In genomic region chr7:103712024-103712423, GRCm38 (mm10) we compare ENCODE assay signal across 15 mouse cellular contexts. TPM values are rescaled to one million over a fixed set of nuclear protein-coding genes. Genes with fewer than 3 reads are reported as not detected.
A peak's percentile ranks its signal among the peaks of the same experiment; 100 is the strongest.
DNase-seq lines count a peak whose midpoint lies in the region; ATAC-seq and TF ChIP-seq lines count a peak whose summit lies in the region.
"Had no signal": no experiment of that assay in that cellular context is flagged by ENCODE, and none has a peak within 500 bp of the region (broad histone marks: within the 10 kb centered on the region; RNA-seq: fewer than 3 reads in every experiment).

No protein-coding gene starts in this region.

- H3K27me3 ChIP-seq in spleen, adult 2 months (ENCODE audit: control insufficient read depth, insufficient read depth, low read length) = no peaks in the 10 kb centered on the region
- H3K27me3 ChIP-seq in stomach, postnatal 0 days (ENCODE audit: control insufficient read depth, insufficient read depth, low read length) = no peaks in the 10 kb centered on the region
- H3K27me3 ChIP-seq: megakaryocyte, embryonic 14.5 days; neural tube, embryonic 15.5 days had no signal

- no peak overlapping the region for H3K4me2 ChIP-seq in stomach, postnatal 0 days (replicated peaks; ENCODE audit: low read depth)
- H3K4me2 ChIP-seq: neural tube, embryonic 15.5 days had no signal

- no peak overlapping the region for H3K4me3 ChIP-seq in spleen, adult 2 months (ENCODE audit: extremely low read depth, insufficient read depth, insufficient read length)
- H3K4me3 ChIP-seq in stomach, postnatal 0 days (ENCODE audit: low read depth, low read length) = no peak overlapping the region
- H3K4me3 ChIP-seq: limb, embryonic 10.5 days; megakaryocyte, embryonic 14.5 days; neural tube, embryonic 15.5 days had no signal

- no peak for ATAC-seq in stomach, postnatal 0 days (ENCODE audit: low FRiP score, low TSS enrichment)

- no peak overlapping the region for H3K9ac ChIP-seq in stomach, postnatal 0 days (ENCODE audit: low read length)
- H3K9ac ChIP-seq: neural tube, embryonic 15.5 days had no signal

- H3K27ac ChIP-seq in spleen, adult 2 months (ENCODE audit: insufficient read depth, low read length) = no peak overlapping the region
- H3K27ac ChIP-seq in stomach, postnatal 0 days (replicated peaks) = no peak overlapping the region
- H3K27ac ChIP-seq: limb, embryonic 10.5 days; neural tube, embryonic 15.5 days had no signal

- 35% methylated on average over 2 of the region's 2 CpGs for WGBS in spleen, adult 2 months
- whole genome bisulfite sequencing in stomach, postnatal 0 days = 30% methylated on average over 2 of the region's 2 CpGs

- no peaks in the 10 kb centered on the region for H3K4me1 ChIP-seq in spleen, adult 2 months (ENCODE audit: control insufficient read depth, insufficient read depth, insufficient read length)
- no peaks in the 10 kb centered on the region for H3K4me1 ChIP-seq in stomach, postnatal 0 days (replicated peaks; ENCODE audit: control insufficient read depth, insufficient read depth)
- H3K4me1 ChIP-seq: limb, embryonic 10.5 days; megakaryocyte, embryonic 14.5 days; neural tube, embryonic 15.5 days had no signal

- no peak for TF ChIP-seq POLR2A in spleen, adult 2 months (IDR thresholded peaks at IDR 0.05; ENCODE audit: low read depth, low read length)

- no peaks in the 10 kb centered on the region for H3K36me3 ChIP-seq in spleen, adult 2 months (ENCODE audit: control insufficient read depth, insufficient read depth, low read length)
- H3K36me3 ChIP-seq in stomach, postnatal 0 days (ENCODE audit: control insufficient read depth, insufficient read depth, low read length) = no peaks in the 10 kb centered on the region
- H3K36me3 ChIP-seq: limb, embryonic 10.5 days; neural tube, embryonic 15.5 days had no signal

- no peaks in the 10 kb centered on the region for H3K9me3 ChIP-seq in stomach, postnatal 0 days (ENCODE audit: control insufficient read depth, low read length)
- H3K9me3 ChIP-seq: limb, embryonic 10.5 days; megakaryocyte, embryonic 14.5 days; neural tube, embryonic 15.5 days had no signal

- no peak for TF ChIP-seq CTCF in spleen, adult 2 months (IDR thresholded peaks at IDR 0.05; ENCODE audit: extremely low read depth, insufficient read depth, insufficient read length, insufficient replicate concordance)
- TF ChIP-seq CTCF in stomach, postnatal 0 days (IDR thresholded peaks at IDR 0.05; ENCODE audit: low read depth) = peak; percentile 50

- TF ChIP-seq EP300 in stomach, postnatal 0 days (optimal IDR thresholded peaks at IDR 0.05) = no peak

- peak; percentile 1 to 2 for DNase-seq in adrenal gland, postnatal 36 days
- DNase-seq in adrenal gland, postnatal 14 days = no peak
- DNase-seq in spleen, adult 2 months (ENCODE audit: low read depth in 1 of 2, low spot score in 2 of 2) = peak; percentile 2 to 7
- no peak for DNase-seq in spleen, adult 12 weeks (ENCODE audit: low spot score)
- peak; percentile 56 for DNase-seq in liver
- no peak for DNase-seq in stomach, postnatal 0 days (ENCODE audit: low spot score)
- DNase-seq in right cerebral cortex, postnatal 25 days = no peak
- DNase-seq in heart, adult 9 months (ENCODE audit: low spot score in 2 of 2) = no peak
- DNase-seq: kidney, postnatal 10 days had no signal

RNA-seq across cellular contexts. Expression of gene Olfr243, which starts 2.4 kb away (rescaled TPM):
- not detected for total RNA-seq in adrenal gland, postnatal 36 days (2021)
- not detected in 2 replicates for total RNA-seq in adrenal gland, postnatal 14 days (2021)
- polyA plus RNA-seq in spleen, adult 2 months (2012; rRNA removed) = not detected in 2 replicates
- polyA plus RNA-seq in stomach, postnatal 0 days (2015; fragmentation: Nextera tagmentation; extraction: Ambion mirVana) = not detected in 2 replicates
- total RNA-seq: gastrocnemius, postnatal 4 days; hematopoietic stem cell, adult 5-6 weeks had no signal
- polyA plus RNA-seq: limb, embryonic 10.5 days; neural tube, embryonic 15.5 days; urinary bladder, adult 2 months had no signal

RNA-seq across cellular contexts. Expression of gene Olfr628, which starts 18.1 kb away (rescaled TPM):
- not detected for total RNA-seq in adrenal gland, postnatal 36 days (2021)
- not detected in 2 replicates for total RNA-seq in adrenal gland, postnatal 14 days (2021)
- polyA plus RNA-seq in spleen, adult 2 months (2012; rRNA removed) = not detected in 2 replicates
- polyA plus RNA-seq in stomach, postnatal 0 days (2015; fragmentation: Nextera tagmentation; extraction: Ambion mirVana) = not detected in 2 replicates
- total RNA-seq: gastrocnemius, postnatal 4 days; hematopoietic stem cell, adult 5-6 weeks had no signal
- polyA plus RNA-seq: limb, embryonic 10.5 days; neural tube, embryonic 15.5 days; urinary bladder, adult 2 months had no signal

RNA-seq across cellular contexts. Expression of gene Olfr625-ps1, which starts 29.5 kb away (rescaled TPM):
- total RNA-seq in adrenal gland, postnatal 36 days (2021) = not detected
- not detected in 2 replicates for total RNA-seq in adrenal gland, postnatal 14 days (2021)
- polyA plus RNA-seq in spleen, adult 2 months (2012; rRNA removed) = not detected in 2 replicates
- not detected in 2 replicates for polyA plus RNA-seq in stomach, postnatal 0 days (2015; fragmentation: Nextera tagmentation; extraction: Ambion mirVana)
- total RNA-seq: gastrocnemius, postnatal 4 days; hematopoietic stem cell, adult 5-6 weeks had no signal
- polyA plus RNA-seq: limb, embryonic 10.5 days; neural tube, embryonic 15.5 days; urinary bladder, adult 2 months had no signal

RNA-seq across cellular contexts. Expression of gene Olfr629, which starts 32.7 kb away (rescaled TPM):
- total RNA-seq in adrenal gland, postnatal 36 days (2021) = not detected
- not detected in 2 replicates for total RNA-seq in adrenal gland, postnatal 14 days (2021)
- not detected in 2 replicates for polyA plus RNA-seq in spleen, adult 2 months (2012; rRNA removed)
- not detected in 2 replicates for polyA plus RNA-seq in stomach, postnatal 0 days (2015; fragmentation: Nextera tagmentation; extraction: Ambion mirVana)
- total RNA-seq: gastrocnemius, postnatal 4 days; hematopoietic stem cell, adult 5-6 weeks had no signal
- polyA plus RNA-seq: limb, embryonic 10.5 days; neural tube, embryonic 15.5 days; urinary bladder, adult 2 months had no signal

RNA-seq across cellular contexts. Expression of gene Olfr624, which starts 41.0 kb away (rescaled TPM):
- total RNA-seq in adrenal gland, postnatal 36 days (2021) = not detected
- 0.04 TPM in 1 of 2 replicates, not detected in the other for total RNA-seq in adrenal gland, postnatal 14 days (2021)
- not detected in 2 replicates for polyA plus RNA-seq in spleen, adult 2 months (2012; rRNA removed)
- 0.02 TPM in 1 of 2 replicates, not detected in the other for polyA plus RNA-seq in stomach, postnatal 0 days (2015; fragmentation: Nextera tagmentation; extraction: Ambion mirVana)
- total RNA-seq: gastrocnemius, postnatal 4 days; hematopoietic stem cell, adult 5-6 weeks had no signal

Comparison
In these comparisons a context has a peak if more than half of its experiments do, and no peak if none do; other contexts are left out.
1. DNase-seq: peak in adrenal gland, postnatal 36 days (2 of 2), spleen, adult 2 months (2 of 2) and liver (single experiment); none in adrenal gland, postnatal 14 days (single experiment), spleen, adult 12 weeks (single experiment), stomach, postnatal 0 days (single experiment), right cerebral cortex, postnatal 25 days (single experiment) and heart, adult 9 months (0 of 2).